Mouse (Mus musculus): ENCODE measurements around the gene Slc7a14. TPM values are rescaled to one million over a fixed set of nuclear protein-coding genes. Genes with fewer than 3 reads are reported as not detected.

Slc7a14 gene
- polyA plus RNA-seq, 1 experiment, result 0.01 TPM

- H3K4me3 ChIP-seq (ENCODE audit: insufficient read depth, poor library complexity, severe bottlenecking), result no peak overlapping the region
These were observed 75.8 kb downstream of the Slc7a14 start for GRCm38 (mm10) chr3:31234356-31234755.

GRCm38 (mm10) chr3:31233746-31234312 lies 76.3 kb downstream of the Slc7a14 start:
- TF ChIP-seq CTCF (IDR thresholded peaks at IDR 0.05; ENCODE audit: control insufficient read depth, insufficient read depth, insufficient read length) (no peak), MYOG (IDR thresholded peaks at IDR 0.05; ENCODE audit: control insufficient read depth, extremely low read depth, insufficient read length) (no peak), CEBPB (IDR thresholded peaks at IDR 0.05; ENCODE audit: low read depth) (no peak), MYOD1 (IDR thresholded peaks at IDR 0.05; ENCODE audit: control insufficient read depth, insufficient read length, low read depth) (no peak), FOSL1 (IDR thresholded peaks at IDR 0.05; ENCODE audit: insufficient read depth, low read length, poor library complexity, severe bottlenecking) (no peak), USF1 (IDR thresholded peaks at IDR 0.05; ENCODE audit: low read depth) (no peak), MAX (IDR thresholded peaks at IDR 0.05) (no peak)
- Histone ChIP-seq H3K79me2 (ENCODE audit: control insufficient read depth, insufficient read depth) (no peaks in the 10 kb centered on the region), H3K4me3 (ENCODE audit: insufficient read depth, poor library complexity, severe bottlenecking) (no peak overlapping the region), H3K36me3 (ENCODE audit: control insufficient read depth, insufficient read depth) (no peaks in the 10 kb centered on the region), H3ac (ENCODE audit: control insufficient read depth, insufficient read length, low read depth) (no peak overlapping the region), H3K27me3 (ENCODE audit: control insufficient read depth, insufficient read depth, insufficient read length) (peaks cover 34% of the 10 kb centered on the region), H3K79me3 (ENCODE audit: low read depth) (no peaks in the 10 kb centered on the region)

More at GRCm38 (mm10) chr3:31234356-31234755, 75.8 kb downstream of the Slc7a14 start:
- TF ChIP-seq MAX (IDR thresholded peaks at IDR 0.05) (no peak), MYOD1 (IDR thresholded peaks at IDR 0.05; ENCODE audit: control insufficient read depth, insufficient read length, low read depth) (no peak), CEBPB (IDR thresholded peaks at IDR 0.05; ENCODE audit: low read depth) (no peak)
- Histone ChIP-seq H3K27me3 (ENCODE audit: control insufficient read depth, insufficient read depth, insufficient read length) (peaks cover 36% of the 10 kb centered on the region), H3K79me2 (ENCODE audit: control insufficient read depth, insufficient read depth) (no peaks in the 10 kb centered on the region), H3ac (ENCODE audit: control insufficient read depth, insufficient read length, low read depth) (no peak overlapping the region), H3K79me3 (ENCODE audit: low read depth) (no peaks in the 10 kb centered on the region), H3K36me3 (ENCODE audit: control insufficient read depth, insufficient read depth) (no peaks in the 10 kb centered on the region)

GRCm38 (mm10) chr3:31229281-31229680 lies 80.9 kb downstream of the Slc7a14 start:
- H3ac ChIP-seq (ENCODE audit: control insufficient read depth, insufficient read length, low read depth), result no peak overlapping the region
- H3K79me3 ChIP-seq (ENCODE audit: low read depth), result no peaks in the 10 kb centered on the region
- H3K79me2 ChIP-seq (ENCODE audit: control insufficient read depth, insufficient read depth), result no peaks in the 10 kb centered on the region
- no peak overlapping the region for H3K4me3 ChIP-seq (ENCODE audit: insufficient read depth, poor library complexity, severe bottlenecking)
- peaks cover 34% of the 10 kb centered on the region for H3K27me3 ChIP-seq (ENCODE audit: control insufficient read depth, insufficient read depth, insufficient read length)
- H3K36me3 ChIP-seq (ENCODE audit: control insufficient read depth, insufficient read depth), result no peaks in the 10 kb centered on the region
- TF ChIP-seq FOSL1 (IDR thresholded peaks at IDR 0.05; ENCODE audit: insufficient read depth, low read length, poor library complexity, severe bottlenecking), result no peak
- no peak for TF ChIP-seq USF1 (IDR thresholded peaks at IDR 0.05; ENCODE audit: low read depth)
- TF ChIP-seq MYOG (IDR thresholded peaks at IDR 0.05; ENCODE audit: control insufficient read depth, extremely low read depth, insufficient read length), result no peak
- no peak for TF ChIP-seq MYOD1 (IDR thresholded peaks at IDR 0.05; ENCODE audit: control insufficient read depth, insufficient read length, low read depth)
- no peak for TF ChIP-seq CEBPB (IDR thresholded peaks at IDR 0.05; ENCODE audit: low read depth)
- no peak for TF ChIP-seq MAX (IDR thresholded peaks at IDR 0.05)
- no peak for TF ChIP-seq CTCF (IDR thresholded peaks at IDR 0.05; ENCODE audit: control insufficient read depth, insufficient read depth, insufficient read length)

- Histone ChIP-seq H3K79me2 (ENCODE audit: control insufficient read depth, insufficient read depth) (no peaks in the 10 kb centered on the region), H3K27me3 (ENCODE audit: control insufficient read depth, insufficient read depth, insufficient read length) (peaks cover 32% of the 10 kb centered on the region), H3K79me3 (ENCODE audit: low read depth) (no peaks in the 10 kb centered on the region), H3ac (ENCODE audit: control insufficient read depth, insufficient read length, low read depth) (no peak overlapping the region), H3K36me3 (ENCODE audit: control insufficient read depth, insufficient read depth) (no peaks in the 10 kb centered on the region), H3K4me3 (ENCODE audit: insufficient read depth, poor library complexity, severe bottlenecking) (no peak overlapping the region)
- TF ChIP-seq MYOD1 (IDR thresholded peaks at IDR 0.05; ENCODE audit: control insufficient read depth, insufficient read length, low read depth) (no peak), CEBPB (IDR thresholded peaks at IDR 0.05; ENCODE audit: low read depth) (no peak), USF1 (IDR thresholded peaks at IDR 0.05; ENCODE audit: low read depth) (no peak), MAX (IDR thresholded peaks at IDR 0.05) (no peak), MYOG (IDR thresholded peaks at IDR 0.05; ENCODE audit: control insufficient read depth, extremely low read depth, insufficient read length) (no peak), FOSL1 (IDR thresholded peaks at IDR 0.05; ENCODE audit: insufficient read depth, low read length, poor library complexity, severe bottlenecking) (no peak), CTCF (IDR thresholded peaks at IDR 0.05; ENCODE audit: control insufficient read depth, insufficient read depth, insufficient read length) (no peak)
These were observed 81.7 kb downstream of the Slc7a14 start for GRCm38 (mm10) chr3:31228487-31228886.

GRCm38 (mm10) chr3:31223551-31223950 lies 86.6 kb downstream of the Slc7a14 start:
- TF ChIP-seq MYOG (IDR thresholded peaks at IDR 0.05; ENCODE audit: control insufficient read depth, extremely low read depth, insufficient read length) (no peak), USF1 (IDR thresholded peaks at IDR 0.05; ENCODE audit: low read depth) (no peak), FOSL1 (IDR thresholded peaks at IDR 0.05; ENCODE audit: insufficient read depth, low read length, poor library complexity, severe bottlenecking) (no peak), CEBPB (IDR thresholded peaks at IDR 0.05; ENCODE audit: low read depth) (no peak), MYOD1 (IDR thresholded peaks at IDR 0.05; ENCODE audit: control insufficient read depth, insufficient read length, low read depth) (no peak), CTCF (IDR thresholded peaks at IDR 0.05; ENCODE audit: control insufficient read depth, insufficient read depth, insufficient read length) (no peak), MAX (IDR thresholded peaks at IDR 0.05) (no peak)
- peaks cover 9% of the 10 kb centered on the region for H3K27me3 ChIP-seq (ENCODE audit: control insufficient read depth, insufficient read depth, insufficient read length)

GRCm38 (mm10) chr3:31220040-31220439 lies 90.1 kb downstream of the Slc7a14 start:
- no peaks in the 10 kb centered on the region for H3K27me3 ChIP-seq (ENCODE audit: control insufficient read depth, insufficient read depth, insufficient read length)
- H3K4me3 ChIP-seq (ENCODE audit: insufficient read depth, poor library complexity, severe bottlenecking), result no peak overlapping the region
- no peaks in the 10 kb centered on the region for H3K79me2 ChIP-seq (ENCODE audit: control insufficient read depth, insufficient read depth)
- TF ChIP-seq CEBPB (IDR thresholded peaks at IDR 0.05; ENCODE audit: low read depth) (no peak), MAX (IDR thresholded peaks at IDR 0.05) (no peak), CTCF (IDR thresholded peaks at IDR 0.05; ENCODE audit: control insufficient read depth, insufficient read depth, insufficient read length) (no peak), USF1 (IDR thresholded peaks at IDR 0.05; ENCODE audit: low read depth) (no peak), MYOD1 (IDR thresholded peaks at IDR 0.05; ENCODE audit: control insufficient read depth, insufficient read length, low read depth) (no peak), MYOG (IDR thresholded peaks at IDR 0.05; ENCODE audit: control insufficient read depth, extremely low read depth, insufficient read length) (no peak), FOSL1 (IDR thresholded peaks at IDR 0.05; ENCODE audit: insufficient read depth, low read length, poor library complexity, severe bottlenecking) (no peak)
- H3K36me3 ChIP-seq (ENCODE audit: control insufficient read depth, insufficient read depth), result no peaks in the 10 kb centered on the region
- no peak overlapping the region for H3ac ChIP-seq (ENCODE audit: control insufficient read depth, insufficient read length, low read depth)
- no peaks in the 10 kb centered on the region for H3K79me3 ChIP-seq (ENCODE audit: low read depth)

More at GRCm38 (mm10) chr3:31223551-31223950, 86.6 kb downstream of the Slc7a14 start:
- Histone ChIP-seq H3K4me3 (ENCODE audit: insufficient read depth, poor library complexity, severe bottlenecking) (no peak overlapping the region), H3K79me3 (ENCODE audit: low read depth) (no peaks in the 10 kb centered on the region), H3K79me2 (ENCODE audit: control insufficient read depth, insufficient read depth) (no peaks in the 10 kb centered on the region), H3K36me3 (ENCODE audit: control insufficient read depth, insufficient read depth) (no peaks in the 10 kb centered on the region), H3ac (ENCODE audit: control insufficient read depth, insufficient read length, low read depth) (no peak overlapping the region)
